Mouse (Mus musculus) limb, embryonic 14.5 days (tissue): ENCODE results near the gene Sema4b. TPM values are rescaled to one million over a fixed set of nuclear protein-coding genes. Genes with fewer than 3 reads are reported as not detected.

Experiments
- ATAC-seq: fragments of 200-750 bp; cut with Nextera tagmentation; 2 replicates; pipeline ENCODE4 v1.8.0; 2017; ENCODE audit warnings: low read depth, moderate number of reproducible peaks, moderate TSS enrichment; ENCODE audit not compliant: low FRiP score
- DNase-seq: peaks from one replicate; pipeline ENCODE4 v3.0.0-alpha.2; 2015; ENCODE audit warnings: low spot score
- H3K27ac ChIP-seq: fragments of 300-500 bp; sonication (generic); replicated peaks from 2 replicates; pipeline ENCODE4 v1.5.1; 2014; ENCODE audit warnings: low read depth, mild to moderate bottlenecking, low read length, moderate library complexity, mixed read lengths
- H3K27me3 ChIP-seq: fragments of 300-500 bp; sonication (generic); 2 replicates; pipeline ENCODE4 v1.6.1; 2014; ENCODE audit warnings: low read length, mixed read lengths; ENCODE audit not compliant: control insufficient read depth, insufficient read depth
- H3K36me3 ChIP-seq: fragments of 300-500 bp; sonication (generic); 2 replicates; pipeline ENCODE4 v1.6.1; 2014; ENCODE audit warnings: mild to moderate bottlenecking, low read length, moderate library complexity, mixed read lengths; ENCODE audit not compliant: control insufficient read depth, insufficient read depth
- H3K4me1 ChIP-seq: fragments of 300-500 bp; sonication (generic); 2 replicates; pipeline ENCODE4 v1.6.1; 2014; ENCODE audit warnings: antibody characterized with exemption, low read length, mixed read lengths; ENCODE audit not compliant: control insufficient read depth, insufficient read depth
- H3K4me2 ChIP-seq: fragments of 300-500 bp; sonication (generic); replicated peaks from 2 replicates; pipeline ENCODE4 v1.6.1; 2014; ENCODE audit warnings: low read depth, mild to moderate bottlenecking, low read length, moderate library complexity; ENCODE audit not compliant: severe bottlenecking
- H3K4me3 ChIP-seq: fragments of 300-500 bp; sonication (generic); replicated peaks from 2 replicates; pipeline ENCODE4 v1.5.1; 2014; ENCODE audit warnings: low read length
- H3K9ac ChIP-seq: fragments of 300-500 bp; sonication (generic); 2 replicates; pipeline ENCODE4 v1.6.1; 2014; ENCODE audit warnings: mild to moderate bottlenecking, low read depth, low read length, moderate library complexity; ENCODE audit not compliant: severe bottlenecking
- H3K9me3 ChIP-seq: fragments of 300-500 bp; sonication (generic); 2 replicates; pipeline ENCODE4 v1.6.1; 2016; ENCODE audit warnings: low read length; ENCODE audit not compliant: control insufficient read depth
- POLR2A ChIP-seq: fragments of 200-500 bp; IDR thresholded peaks from 2 replicates; pipeline ENCODE4 v1.8.0; 2012; ENCODE audit warnings: inconsistent platforms, mild to moderate bottlenecking, moderate library complexity, borderline replicate concordance; ENCODE audit not compliant: insufficient read depth, insufficient read length; ENCODE audit errors: extremely low read depth
- WGBS: fragments of 180-500 bp; shearing (Covaris S2); extraction: QIAGEN DNeasy Blood & Tissue Kit; methylation state at CpG from one replicate; pipeline ENCODE4 v1.1.7; 2014; 5-methylcytosine and 5-hydroxymethylcytosine counted together
- polyA plus RNA-seq, 2 experiments: library from polyadenylated mRNA; depleted of rRNA in 1 of 2; stranded (reverse) in 1 of 2; unstranded in 1 of 2; fragments of >200 nt; fragmentation: Nextera tagmentation in 1 of 2; extraction: Ambion mirVana in 1 of 2; gene quantifications; 2 replicates each; pipeline versions ENCODE4 v1.2.1 to v1.2.3; 2012 to 2014

Gene Sema4b
- polyA plus RNA-seq, 2 experiments = 8.2 to 11.5 TPM

- WGBS = 69% methylated on average over 2 of the region's 2 CpGs
- H3K9ac ChIP-seq = no peak overlapping the region
- H3K27ac ChIP-seq = no peak overlapping the region
- no peaks in the 10 kb centered on the region for H3K4me1 ChIP-seq
- no peak for TF ChIP-seq POLR2A
- no peaks in the 10 kb centered on the region for H3K9me3 ChIP-seq
- H3K27me3 ChIP-seq = no peaks in the 10 kb centered on the region
- H3K4me2 ChIP-seq = no peak overlapping the region
- no peak overlapping the region for H3K4me3 ChIP-seq
- no peak for DNase-seq
- no peaks in the 10 kb centered on the region for H3K36me3 ChIP-seq
- no peak for ATAC-seq
These were observed 69.3 kb downstream of the Sema4b start for GRCm38 (mm10) chr7:80255981-80256380.

DNA sequence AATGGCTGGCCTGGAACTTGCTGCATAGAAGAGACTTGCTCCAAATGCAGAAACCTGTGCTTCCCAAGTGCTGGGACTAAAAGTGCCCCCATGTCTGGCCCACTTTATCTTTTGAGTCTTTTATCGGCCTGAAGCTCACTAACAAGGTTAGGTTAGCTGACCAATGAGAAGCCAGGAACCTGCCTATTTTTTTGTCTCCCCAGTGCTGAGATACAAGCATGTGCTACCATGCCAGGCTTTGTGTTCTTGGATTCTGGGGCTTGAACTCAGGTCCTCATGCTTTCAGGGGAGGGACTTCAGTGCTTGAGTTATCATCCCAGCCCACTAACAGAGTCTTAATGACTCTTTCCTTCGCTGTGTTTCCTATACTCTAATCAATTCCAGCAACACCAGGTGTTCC, 71.1 kb downstream of the Sema4b start:
- Histone ChIP-seq H3K27ac (no peak overlapping the region), H3K9me3 (no peaks in the 10 kb centered on the region), H3K27me3 (no peaks in the 10 kb centered on the region), H3K4me1 (no peaks in the 10 kb centered on the region), H3K36me3 (no peaks in the 10 kb centered on the region), H3K4me2 (no peak overlapping the region), H3K4me3 (no peak overlapping the region), H3K9ac (no peak overlapping the region)
- WGBS = 53% methylated on average over 2 of the region's 2 CpGs
- TF ChIP-seq POLR2A = no peak
- DNase-seq (no peak), ATAC-seq (no peak)

- 25% methylated on average over 40 of the region's 40 CpGs for WGBS
- ATAC-seq = peak; percentile 93
- peak; percentile 79; the same call in 1 of the 2 replicates for TF ChIP-seq POLR2A
These were observed 74.2 kb downstream of the Sema4b start, which contains the start of gene Ngrn for GRCm38 (mm10) chr7:80260625-80261371. Gene Ngrn (plus strand): TSS chr7:80261215.

DNA sequence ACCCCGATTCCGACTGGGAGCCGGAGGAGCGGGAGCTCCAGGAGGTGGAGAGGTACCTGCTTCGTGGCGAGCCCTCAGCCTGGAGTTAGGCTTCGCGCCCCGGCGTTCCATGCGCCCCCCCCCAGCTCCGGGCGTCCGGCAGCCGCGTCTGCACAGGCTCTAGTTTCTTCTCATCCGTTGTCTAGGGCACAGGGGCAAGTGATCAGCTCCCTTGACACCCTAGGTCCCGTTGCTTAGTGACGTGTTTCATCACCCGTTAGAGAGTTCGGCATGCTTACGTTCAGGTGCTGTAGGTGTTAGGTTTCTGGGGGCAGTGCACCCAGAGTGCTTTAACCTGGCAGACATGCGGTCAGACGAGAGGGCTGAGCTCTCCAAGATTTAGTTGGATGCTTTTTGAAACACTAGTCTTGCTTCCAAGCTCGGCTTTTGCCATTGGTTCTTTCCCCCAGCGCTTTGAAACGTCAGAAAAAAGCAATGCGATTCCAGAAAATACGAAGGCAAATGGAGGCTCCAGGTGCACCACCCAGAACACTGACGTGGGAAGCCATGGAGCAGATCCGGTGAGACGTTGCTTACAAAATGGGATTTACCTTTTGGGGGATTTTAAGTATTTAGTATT, 74.8 kb downstream of the Sema4b start:
- peak overlapping the region; percentile 48 for H3K4me2 ChIP-seq
- H3K9me3 ChIP-seq = no peaks in the 10 kb centered on the region
- H3K9ac ChIP-seq = peak overlapping the region; percentile 75
- ATAC-seq = no peak; the same call in 1 of the 2 replicates
- DNase-seq = no peak
- TF ChIP-seq POLR2A = no peak
- H3K27ac ChIP-seq = peak overlapping the region; percentile 81
- WGBS = under 1% methylated on average over 32 of the region's 32 CpGs
- peak overlapping the region; percentile 94 for H3K4me3 ChIP-seq
- H3K36me3 ChIP-seq = peaks cover 25% of the 10 kb centered on the region
- no peaks in the 10 kb centered on the region for H3K4me1 ChIP-seq
- H3K27me3 ChIP-seq = no peaks in the 10 kb centered on the region

More at GRCm38 (mm10) chr7:80260625-80261371, 74.2 kb downstream of the Sema4b start, which contains the start of gene Ngrn:
- Histone ChIP-seq H3K27ac (peak within 1 kb of the TSS; percentile 81), H3K4me1 (no peaks in the 10 kb centered on the region), H3K27me3 (no peaks in the 10 kb centered on the region), H3K4me2 (peak within 1 kb of the TSS; percentile 48), H3K36me3 (peaks cover 19% of the 10 kb centered on the region), H3K4me3 (peak within 1 kb of the TSS; percentile 94), H3K9me3 (no peaks in the 10 kb centered on the region), H3K9ac (peak within 1 kb of the TSS; percentile 75)
- DNase-seq = peak; percentile 92

- DNase-seq = no peak
- no peak for ATAC-seq
- no peak overlapping the region for H3K9ac ChIP-seq
- peaks cover 8% of the 10 kb centered on the region; the same call in 1 of the 2 replicates for H3K4me1 ChIP-seq
- H3K9me3 ChIP-seq = no peaks in the 10 kb centered on the region
- 91% methylated on average over 12 of the region's 12 CpGs for WGBS
- H3K36me3 ChIP-seq = peaks cover 31% of the 10 kb centered on the region
- no peak overlapping the region for H3K27ac ChIP-seq
- no peak for TF ChIP-seq POLR2A
- no peaks in the 10 kb centered on the region for H3K27me3 ChIP-seq
- no peak overlapping the region for H3K4me2 ChIP-seq
- no peak overlapping the region for H3K4me3 ChIP-seq
These were observed 78.0 kb downstream of the Sema4b start for GRCm38 (mm10) chr7:80264606-80265005.
